Mouse (Mus musculus): ENCODE data around the gene Ppp1r14b. TPM values are rescaled to one million over a fixed set of nuclear protein-coding genes. Genes with fewer than 3 reads are reported as not detected.

Gene Ppp1r14b
- polyA plus RNA-seq, 1 experiment from 2014 or later: 255 TPM

DNA sequence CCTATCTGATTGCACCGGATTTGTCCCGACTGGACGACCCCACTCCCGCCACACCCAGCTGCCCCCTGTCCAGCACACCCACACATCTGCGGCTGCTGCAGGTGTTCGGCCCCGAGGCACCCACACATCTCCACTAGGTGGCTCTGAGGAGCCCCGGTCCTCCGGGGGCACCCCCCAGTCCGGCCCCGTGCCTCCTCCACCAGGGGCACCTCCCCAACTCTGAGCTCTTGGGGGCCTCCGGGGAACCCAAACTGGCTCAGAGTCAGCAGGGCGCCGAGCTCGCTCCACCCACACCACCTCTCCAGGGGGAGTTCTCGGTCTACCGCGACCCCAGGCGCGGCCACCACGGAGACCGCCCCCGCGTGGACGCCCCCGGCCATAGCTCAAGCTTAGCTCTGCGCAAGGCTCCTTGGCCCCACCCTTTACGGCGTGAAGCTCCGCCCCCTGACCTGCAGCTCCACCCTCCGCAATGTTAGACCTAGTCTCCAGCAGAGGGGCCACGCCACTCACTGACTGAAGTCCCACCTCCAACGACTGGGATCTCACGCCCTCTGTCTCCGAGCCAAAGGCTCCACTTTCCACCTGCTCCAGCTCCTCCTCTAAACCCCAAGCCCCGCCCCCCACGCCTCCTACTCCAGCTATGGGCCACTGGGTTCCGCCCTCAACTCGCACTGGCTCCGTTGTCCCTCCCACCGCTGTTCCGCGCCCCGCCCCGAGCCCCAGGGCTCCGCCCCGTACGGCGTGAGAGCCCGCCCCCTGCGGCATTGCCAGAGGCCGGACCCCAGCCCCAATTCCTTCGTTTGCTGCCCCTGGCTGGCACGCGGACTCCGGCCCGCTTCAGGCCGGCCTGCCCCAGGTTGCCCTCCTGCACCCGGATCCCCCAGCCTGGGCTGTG is 5.0 kb downstream of the Ppp1r14b start:
- Histone ChIP-seq H3K4me3 (peak overlapping the region; percentile 63), H3K4me1 (peaks cover 39% of the 10 kb centered on the region), H3K4me2 (replicated peaks) (peak overlapping the region; percentile 64), H3K9me3 (no peaks in the 10 kb centered on the region), H3K9ac (peak overlapping the region; percentile 75), H3K36me3 (peaks cover 40% of the 10 kb centered on the region), H3K27ac (peak overlapping the region; percentile 88), H3K27me3 (no peaks in the 10 kb centered on the region)
- WGBS: under 1% methylated on average over 59 of the region's 59 CpGs
- peak; percentile 89 for ATAC-seq (ENCODE audit: insufficient number of reproducible peaks, insufficient read depth, low FRiP score, low TSS enrichment)

DNA sequence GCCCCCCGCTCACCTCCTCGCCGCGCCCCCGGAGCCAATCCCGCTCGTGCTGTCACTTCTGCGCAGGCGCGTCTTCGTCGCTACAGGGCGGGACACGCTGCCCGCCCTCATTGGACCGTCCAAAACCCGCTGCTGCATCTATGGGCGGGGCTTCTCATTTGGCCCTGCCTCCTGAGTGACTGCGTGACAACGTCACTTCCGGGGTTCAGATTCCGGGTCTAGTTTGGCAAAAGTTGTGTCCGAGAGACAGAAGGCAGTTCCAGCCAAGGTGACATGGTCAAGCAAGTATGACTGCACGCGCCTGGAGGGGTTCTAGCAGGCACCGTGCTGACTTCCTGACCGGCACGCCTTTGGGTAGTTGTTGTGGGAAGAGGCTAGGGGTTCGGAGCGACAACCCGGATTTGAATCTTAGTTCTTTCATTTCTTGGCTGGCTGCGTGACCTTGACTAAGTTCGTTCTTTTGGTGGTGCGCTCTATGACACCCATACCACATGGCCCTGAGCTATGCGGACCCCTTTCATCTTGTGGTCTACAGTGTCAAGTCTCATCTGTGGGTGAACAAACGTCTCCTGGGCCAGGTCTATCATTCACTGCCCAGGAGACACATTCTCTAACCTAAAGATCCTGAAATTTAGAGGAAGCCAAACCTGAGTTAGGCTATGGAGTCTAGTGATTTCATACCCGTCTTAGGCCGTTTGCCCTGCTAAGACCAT is 5.8 kb downstream of the Ppp1r14b start, which contains the start of gene Fkbp2:
Fkbp2 (minus strand) TSS at position 121 of the 713 bp plus-strand sequence.
- Histone ChIP-seq H3K9ac (peak within 1 kb of the TSS; percentile 75), H3K36me3 (peaks cover 48% of the 10 kb centered on the region), H3K27me3 (no peaks in the 10 kb centered on the region), H3K9me3 (no peaks in the 10 kb centered on the region), H3K4me2 (replicated peaks) (peak within 1 kb of the TSS; percentile 64), H3K27ac (peak within 1 kb of the TSS; percentile 88), H3K4me1 (peaks cover 39% of the 10 kb centered on the region), H3K4me3 (peak within 1 kb of the TSS; percentile 63)
- WGBS: 2% methylated on average over 38 of the region's 38 CpGs
- ATAC-seq (ENCODE audit: insufficient number of reproducible peaks, insufficient read depth, low FRiP score, low TSS enrichment): peak; percentile 86

DNA sequence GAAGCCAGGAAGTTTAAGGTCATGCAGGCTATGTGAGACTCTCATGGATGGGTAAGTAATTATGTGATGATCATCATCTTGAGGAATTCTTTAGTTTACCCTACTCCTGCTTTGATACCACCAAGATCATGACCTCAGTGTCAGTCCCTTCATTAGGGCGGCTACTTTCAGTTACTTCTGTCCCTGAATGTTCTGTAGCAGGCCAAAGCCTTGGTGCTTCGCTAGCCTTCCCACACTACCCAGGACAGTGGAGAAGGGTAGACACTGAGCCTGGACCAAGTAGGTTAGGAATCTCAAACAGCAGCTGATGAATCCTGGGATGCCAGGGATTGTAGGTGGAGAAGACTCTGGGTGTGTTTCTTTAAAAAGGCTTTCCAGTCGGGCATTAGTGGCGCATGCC is 6.7 kb downstream of the Ppp1r14b start:
- no peak for ATAC-seq (ENCODE audit: insufficient number of reproducible peaks, insufficient read depth, low FRiP score, low TSS enrichment)
- no peaks in the 10 kb centered on the region for H3K27me3 ChIP-seq
- H3K9me3 ChIP-seq: no peaks in the 10 kb centered on the region
- WGBS: 91% methylated on average over 4 of the region's 4 CpGs
- no peak overlapping the region for H3K27ac ChIP-seq
- peak overlapping the region; percentile 75; the same call in 1 of the 2 replicates for H3K9ac ChIP-seq
- H3K4me3 ChIP-seq: no peak overlapping the region; the same call in 1 of the 2 replicates
- H3K4me2 ChIP-seq (replicated peaks): peak overlapping the region; percentile 64; the same call in 1 of the 2 replicates
- peaks cover 40% of the 10 kb centered on the region for H3K4me1 ChIP-seq
- H3K36me3 ChIP-seq: peaks cover 49% of the 10 kb centered on the region

DNA sequence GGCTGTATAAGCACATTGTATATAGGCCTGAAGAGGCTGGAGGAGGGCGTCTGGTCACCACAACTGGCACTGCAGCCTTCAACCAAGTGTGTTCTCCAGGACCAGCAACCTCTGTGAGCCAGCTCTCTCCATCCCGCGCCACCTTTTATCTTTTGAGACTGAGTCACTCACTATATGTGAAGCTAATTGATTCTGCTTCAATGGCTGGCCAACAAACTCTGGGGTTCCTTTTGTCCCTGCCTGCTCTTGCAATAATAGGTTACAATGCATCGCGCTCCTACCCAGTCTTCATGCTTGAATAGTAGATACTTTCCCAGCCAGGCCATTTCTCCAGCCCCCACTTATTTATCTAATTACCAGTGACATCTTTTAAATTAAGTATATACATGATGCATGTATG is 8.9 kb downstream of the Ppp1r14b start:
- Histone ChIP-seq H3K4me3 (no peak overlapping the region), H3K9me3 (no peaks in the 10 kb centered on the region), H3K36me3 (peaks cover 30% of the 10 kb centered on the region), H3K9ac (no peak overlapping the region), H3K27me3 (no peaks in the 10 kb centered on the region), H3K4me1 (peaks cover 30% of the 10 kb centered on the region), H3K27ac (no peak overlapping the region), H3K4me2 (replicated peaks) (no peak overlapping the region)
- 90% methylated on average over 5 of the region's 5 CpGs for WGBS
- ATAC-seq (ENCODE audit: insufficient number of reproducible peaks, insufficient read depth, low FRiP score, low TSS enrichment): no peak

DNA sequence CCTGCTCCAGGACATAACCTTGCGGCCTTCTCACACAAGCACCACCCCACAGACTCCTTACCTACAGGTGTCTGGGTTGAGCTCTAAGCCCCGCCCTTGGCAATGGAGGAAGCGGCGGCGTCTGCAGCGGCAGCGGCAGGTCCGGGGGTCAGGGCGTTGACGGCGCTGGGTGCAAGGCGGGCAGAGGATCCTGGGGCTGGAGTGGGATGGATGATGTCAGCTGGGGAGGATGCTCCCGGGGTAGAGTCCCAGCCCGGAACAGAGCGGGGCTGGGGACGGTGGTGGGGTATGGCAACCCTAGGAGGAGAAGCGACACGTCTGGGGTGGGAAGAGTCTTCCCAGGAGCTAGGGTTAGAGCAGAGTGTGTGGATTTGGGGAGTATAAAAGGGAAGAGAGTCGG is 10.5 kb downstream of the Ppp1r14b start:
- Histone ChIP-seq H3K27ac (no peak overlapping the region), H3K4me2 (replicated peaks) (no peak overlapping the region), H3K9ac (0 out of 2 replicates have a peak overlapping the region, but pooled peaks have one; percentile 2), H3K36me3 (peaks cover 29% of the 10 kb centered on the region), H3K4me3 (no peak overlapping the region), H3K4me1 (peaks cover 22% of the 10 kb centered on the region), H3K9me3 (no peaks in the 10 kb centered on the region), H3K27me3 (no peaks in the 10 kb centered on the region)
- 80% methylated on average over 19 of the region's 19 CpGs for WGBS
- ATAC-seq (ENCODE audit: insufficient number of reproducible peaks, insufficient read depth, low FRiP score, low TSS enrichment): no peak

DNA sequence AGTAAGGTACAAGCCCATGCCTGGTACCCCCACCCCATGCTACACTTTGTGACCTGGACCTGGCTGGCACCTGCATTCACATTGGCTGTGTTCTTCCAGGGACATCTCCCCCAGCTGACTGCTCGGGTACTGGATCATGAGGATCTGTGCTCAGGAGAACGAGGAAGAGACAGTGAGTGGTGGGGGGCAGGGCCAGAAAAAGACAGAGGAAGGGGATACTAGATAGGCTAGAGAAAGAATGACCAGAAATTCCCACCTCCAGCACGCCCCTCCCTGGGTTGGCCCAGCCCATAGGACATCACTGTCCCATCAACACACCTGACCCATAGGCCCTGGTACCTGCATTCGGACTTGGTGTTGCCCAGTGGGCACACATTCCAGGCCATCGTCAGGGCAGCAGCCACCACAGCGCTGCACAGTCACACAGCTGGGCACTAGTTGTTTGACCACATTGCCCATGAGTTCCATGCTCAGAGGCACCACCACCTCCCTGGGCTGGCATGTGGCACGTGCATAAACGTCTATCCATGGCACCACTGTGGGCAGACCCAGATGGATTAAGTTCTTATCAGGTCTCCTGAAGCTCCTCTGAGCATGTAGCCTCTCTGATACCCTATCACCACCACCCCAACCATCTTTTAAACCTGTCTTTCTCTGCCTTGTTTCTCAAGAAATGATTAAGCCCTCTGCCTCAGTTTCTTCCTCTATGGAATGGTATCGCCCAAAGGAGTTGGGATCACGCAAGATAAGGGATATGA is 11.4 kb downstream of the Ppp1r14b start:
- peaks cover 29% of the 10 kb centered on the region for H3K36me3 ChIP-seq
- H3K27ac ChIP-seq: no peak overlapping the region
- ATAC-seq (ENCODE audit: insufficient number of reproducible peaks, insufficient read depth, low FRiP score, low TSS enrichment): no peak
- no peaks in the 10 kb centered on the region for H3K27me3 ChIP-seq
- 80% methylated on average over 10 of the region's 10 CpGs for WGBS
- peaks cover 19% of the 10 kb centered on the region for H3K4me1 ChIP-seq
- H3K4me3 ChIP-seq: peak overlapping the region; percentile 91
- peak overlapping the region; percentile 88; the same call in 1 of the 2 replicates for H3K9ac ChIP-seq
- H3K9me3 ChIP-seq: no peaks in the 10 kb centered on the region
- H3K4me2 ChIP-seq (replicated peaks): peak overlapping the region; percentile 86

DNA sequence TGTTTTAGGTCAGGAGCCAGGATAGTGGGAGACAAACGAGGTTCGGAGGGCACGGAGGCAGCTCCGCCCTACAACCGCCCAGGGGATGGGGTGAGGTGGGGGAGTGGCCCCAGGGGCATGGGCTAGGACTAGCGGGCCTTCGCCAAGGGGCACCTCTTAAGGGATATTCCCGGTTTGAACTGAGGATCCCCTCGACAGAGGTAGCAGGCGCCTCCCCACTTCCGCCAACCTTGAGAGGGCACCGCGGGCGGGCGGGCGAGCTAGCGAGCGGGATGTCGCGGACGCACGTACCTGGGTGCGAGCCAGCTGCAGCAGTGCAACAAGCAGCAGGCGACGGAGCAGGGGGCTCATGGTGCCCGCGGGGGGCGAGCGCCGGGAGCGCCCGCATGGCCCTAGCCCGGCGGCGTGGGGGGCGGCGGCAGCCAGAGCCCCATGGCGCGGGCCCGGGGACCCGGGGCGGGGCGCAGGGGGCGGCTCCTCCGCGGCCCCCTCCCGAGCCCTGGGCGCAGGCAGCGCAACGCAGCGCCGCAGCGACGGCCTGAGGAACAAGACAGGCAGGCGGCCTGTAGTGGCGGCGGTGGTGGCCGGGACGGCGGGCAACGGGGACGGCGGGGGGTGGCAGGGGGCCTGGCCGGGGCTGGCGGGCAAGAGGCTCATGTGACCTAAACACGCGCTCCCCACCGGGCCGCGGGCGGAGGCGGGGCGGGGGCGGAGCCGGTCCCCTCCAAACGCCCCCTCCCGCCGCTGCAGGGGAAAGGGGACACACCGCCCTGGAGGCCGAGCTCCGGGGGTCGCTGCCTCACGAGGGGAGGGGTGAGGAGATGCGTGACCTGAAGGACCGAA is 12.5 kb downstream of the Ppp1r14b start, which contains the start of gene Vegfb:
Vegfb (minus strand) TSS at position 591 of the 843 bp plus-strand sequence.
- Histone ChIP-seq H3K4me1 (peaks cover 21% of the 10 kb centered on the region), H3K4me3 (peak within 1 kb of the TSS; percentile 91), H3K27ac (peak within 1 kb of the TSS; percentile 91), H3K27me3 (no peaks in the 10 kb centered on the region), H3K36me3 (peaks cover 29% of the 10 kb centered on the region), H3K9me3 (no peaks in the 10 kb centered on the region), H3K9ac (peak within 1 kb of the TSS; percentile 88), H3K4me2 (replicated peaks) (peak within 1 kb of the TSS; percentile 86)
- peak; percentile 36 for ATAC-seq (ENCODE audit: insufficient number of reproducible peaks, insufficient read depth, low FRiP score, low TSS enrichment)
- under 1% methylated on average over 75 of the region's 85 CpGs for WGBS

DNA sequence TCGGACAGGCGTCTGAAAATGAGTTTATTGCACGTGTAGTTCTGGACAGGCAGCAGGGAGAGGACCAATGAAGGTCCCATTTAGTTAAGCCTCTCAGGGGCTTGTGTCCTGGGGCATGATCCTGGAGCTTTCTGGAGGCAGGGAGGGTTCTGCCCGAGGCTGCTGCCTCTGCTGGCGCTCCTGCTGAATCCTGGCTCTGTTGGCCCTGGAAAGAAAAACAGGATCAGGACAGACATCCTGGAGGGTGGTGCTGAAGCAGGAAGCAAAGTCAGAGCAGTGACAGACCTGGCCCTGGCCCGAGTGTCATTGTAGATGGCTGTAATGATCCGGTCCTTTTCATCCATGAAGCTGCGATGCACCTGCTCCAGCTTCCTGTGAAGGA is 13.1 kb downstream of the Ppp1r14b start:
- peak overlapping the region; percentile 91 for H3K27ac ChIP-seq
- no peaks in the 10 kb centered on the region for H3K27me3 ChIP-seq
- H3K4me3 ChIP-seq: peak overlapping the region; percentile 91
- ATAC-seq (ENCODE audit: insufficient number of reproducible peaks, insufficient read depth, low FRiP score, low TSS enrichment): no peak
- peak overlapping the region; percentile 88 for H3K9ac ChIP-seq
- H3K4me2 ChIP-seq (replicated peaks): peak overlapping the region; percentile 86
- H3K36me3 ChIP-seq: peaks cover 23% of the 10 kb centered on the region
- H3K9me3 ChIP-seq: no peaks in the 10 kb centered on the region
- peaks cover 23% of the 10 kb centered on the region for H3K4me1 ChIP-seq
- under 1% methylated on average over 8 of the region's 8 CpGs for WGBS

DNA sequence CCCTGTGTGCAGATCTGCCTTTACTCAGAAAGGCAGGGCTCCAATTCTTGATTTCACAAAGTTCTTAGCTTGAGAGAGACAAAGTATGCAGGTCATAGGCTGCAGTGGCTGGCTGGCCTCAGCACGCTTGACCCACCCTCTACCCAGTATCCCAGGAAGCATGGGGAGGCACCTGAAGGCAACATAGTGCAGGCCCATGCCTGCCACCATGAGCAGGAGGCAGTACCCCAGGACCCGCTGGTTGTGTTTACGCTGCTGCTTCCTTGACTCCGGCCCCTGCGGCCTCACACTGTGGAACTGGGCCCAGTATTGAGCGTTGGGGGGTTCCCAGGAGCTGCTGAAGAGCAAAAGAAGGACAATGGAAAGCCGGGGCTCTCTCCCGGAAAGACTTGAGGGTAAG is 14.5 kb downstream of the Ppp1r14b start:
- Histone ChIP-seq H3K36me3 (peaks cover 11% of the 10 kb centered on the region), H3K4me3 (no peak overlapping the region), H3K9ac (no peak overlapping the region), H3K4me2 (replicated peaks) (no peak overlapping the region), H3K27me3 (no peaks in the 10 kb centered on the region), H3K9me3 (no peaks in the 10 kb centered on the region), H3K27ac (no peak overlapping the region), H3K4me1 (peaks cover 30% of the 10 kb centered on the region)
- 78% methylated on average over 8 of the region's 8 CpGs for WGBS
- ATAC-seq (ENCODE audit: insufficient number of reproducible peaks, insufficient read depth, low FRiP score, low TSS enrichment): no peak

DNA sequence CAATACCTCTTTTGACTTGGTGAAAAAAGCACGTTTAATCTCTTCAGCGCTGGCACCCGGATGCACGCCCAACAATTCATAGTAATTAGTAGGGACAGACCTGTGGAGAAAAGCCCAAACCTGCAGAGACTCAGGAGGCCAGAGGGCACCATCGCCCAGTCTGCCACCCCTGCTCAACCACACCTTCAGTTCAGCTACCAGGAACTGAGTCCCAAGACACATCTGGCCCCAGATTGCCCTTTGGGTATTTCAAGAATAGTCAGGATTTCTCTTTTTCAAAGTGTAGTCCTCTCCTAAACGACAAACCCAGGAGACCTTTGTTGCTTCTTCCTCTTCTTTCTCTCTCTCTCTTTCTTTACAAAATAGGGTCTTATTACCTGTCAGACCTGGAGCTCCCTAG is 15.9 kb downstream of the Ppp1r14b start:
- Histone ChIP-seq H3K4me3 (no peak overlapping the region), H3K9me3 (no peaks in the 10 kb centered on the region), H3K27me3 (no peaks in the 10 kb centered on the region), H3K27ac (no peak overlapping the region), H3K9ac (no peak overlapping the region), H3K4me1 (peaks cover 40% of the 10 kb centered on the region), H3K36me3 (no peaks in the 10 kb centered on the region), H3K4me2 (replicated peaks) (no peak overlapping the region)
- WGBS: 92% methylated on average over 6 of the region's 6 CpGs
- no peak for ATAC-seq (ENCODE audit: insufficient number of reproducible peaks, insufficient read depth, low FRiP score, low TSS enrichment)

All from embryonic facial prominence, embryonic 12.5 days (tissue).